Mouse (Mus musculus): ENCODE results near the gene Olfr969.
"Not testable (repeated sequence)": the region's sequence is repeated elsewhere in the genome, so short reads cannot be mapped to it uniquely, and the experiment has no call there.

The Olfr969 gene

GRCm38 (mm10) chr9:39790558-39790957 lies at the start of gene Olfr969:
TSS of gene Olfr969 (plus strand) at chr9:39790945.
- no peak for DNase-seq (ENCODE audit: low spot score in 2 of 2)

- DNase-seq (ENCODE audit: low spot score in 2 of 2) = no peak
Measured at GRCm38 (mm10) chr9:39745949-39746348, 44.8 kb upstream of the Olfr969 start, which contains the start of gene Olfr967. TSS of gene Olfr967 (plus strand) at chr9:39746249.

- no peak for DNase-seq (ENCODE audit: low spot score in 2 of 2)
Measured at GRCm38 (mm10) chr9:39746428-39746827, 44.3 kb upstream of the Olfr969 start.

- no peak for DNase-seq (ENCODE audit: low spot score in 2 of 2)
Measured at GRCm38 (mm10) chr9:39783153-39783552, 7.6 kb upstream of the Olfr969 start, which contains the start of gene Olfr968. TSS of gene Olfr968 (minus strand) at chr9:39783253.

- DNase-seq (ENCODE audit: low spot score in 2 of 2) = no peak
Measured at GRCm38 (mm10) chr9:39808560-39808959, 17.8 kb downstream of the Olfr969 start, which contains the start of gene Olfr970. TSS of gene Olfr970 (plus strand) at chr9:39808860.

GRCm38 (mm10) chr9:39836576-39836975 lies 45.8 kb downstream of the Olfr969 start, which contains the start of gene Olfr971:
TSS of gene Olfr971 (plus strand) at chr9:39836876.
- not testable (repeated sequence) for DNase-seq (ENCODE audit: low spot score in 2 of 2)

Data from spleen, postnatal 36 days (tissue).